Mouse (Mus musculus) G1E (cell line): ENCODE measurements around the gene Kcp.

Source experiments
- CTCF ChIP-seq: IDR thresholded peaks from 2 replicates; pipeline ENCODE4 v1.5.1; 2012; ENCODE audit warnings: low read depth, low read length, inconsistent platforms, mixed read lengths
- GATA1 ChIP-seq: IDR thresholded peaks from 2 replicates; pipeline ENCODE4 v1.6.1; 2012; ENCODE audit warnings: borderline replicate concordance, low read length, inconsistent platforms, mixed read lengths
- GATA2 ChIP-seq: IDR thresholded peaks from 2 replicates; pipeline ENCODE4 v1.6.1; 2012; ENCODE audit warnings: low read depth, low read length, inconsistent platforms, borderline replicate concordance
- TAL1 ChIP-seq: conservative IDR thresholded peaks from 2 replicates; pipeline ENCODE4 v1.6.1; 2012; ENCODE audit warnings: low read depth, low read length, inconsistent platforms, mixed read lengths

DNA sequence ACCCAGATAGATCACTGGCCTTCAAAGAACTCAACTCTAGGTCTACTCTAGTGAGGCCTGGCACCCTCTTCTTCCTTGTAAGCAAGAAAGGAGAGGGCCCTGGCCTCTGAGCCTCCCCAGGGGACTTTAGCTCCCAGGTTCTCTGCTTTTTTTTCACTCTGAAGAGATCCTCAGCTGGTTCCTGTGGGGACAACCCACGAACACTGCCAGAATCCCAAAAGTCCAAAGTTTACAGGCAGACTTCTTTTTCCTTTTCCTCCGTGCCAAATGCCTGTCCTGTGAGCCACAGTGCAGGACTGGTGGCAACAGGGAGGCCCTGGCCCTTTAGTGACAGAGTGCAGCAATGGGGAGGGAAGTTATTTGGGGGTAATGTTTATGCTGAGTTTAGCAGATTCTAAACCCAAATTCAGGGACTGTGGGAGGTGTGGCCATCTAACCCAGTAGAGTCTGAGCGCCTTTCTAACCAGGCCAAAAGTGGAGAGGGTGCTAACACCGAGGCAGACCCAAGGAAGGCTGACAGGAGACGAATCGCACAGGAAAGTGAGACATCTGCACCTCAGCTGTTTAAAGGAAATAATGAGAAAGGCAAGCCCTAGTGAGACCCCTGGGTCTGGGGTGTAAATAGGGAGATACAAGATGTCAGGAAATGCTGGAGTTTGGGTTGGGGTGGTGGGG is 15.0 kb upstream of the Kcp start:
- TF ChIP-seq CTCF, result no peak
- no peak for TF ChIP-seq GATA1
- no peak for TF ChIP-seq TAL1
- no peak for TF ChIP-seq GATA2
